ENCODE assay signal across 15 mouse cellular contexts in the genomic region with DNA sequence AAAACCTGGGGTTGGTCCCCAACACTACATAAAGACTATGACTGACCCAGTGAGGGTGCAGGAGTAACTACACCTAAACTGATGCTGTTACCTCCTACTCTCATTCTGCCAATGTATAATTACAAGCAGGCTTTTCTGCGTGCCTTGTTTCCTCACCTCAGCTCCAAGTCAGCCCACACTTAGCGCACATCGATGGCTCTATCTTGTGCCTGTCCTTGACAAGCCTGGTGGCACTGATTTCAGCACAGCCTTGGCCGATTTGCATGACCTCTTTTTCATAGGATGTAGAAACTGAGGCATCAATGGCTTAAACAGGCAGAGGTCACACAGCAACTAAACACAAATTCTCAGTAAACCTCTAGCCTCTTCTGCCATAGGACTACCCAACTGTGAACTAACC. TPM values are rescaled to one million over a fixed set of nuclear protein-coding genes. Genes with fewer than 3 reads are reported as not detected.
DNase-seq lines count a peak whose midpoint lies in the region; ATAC-seq and TF ChIP-seq lines count a peak whose summit lies in the region.
"Had no signal": no experiment of that assay in that cellular context is flagged by ENCODE, and none has a peak within 500 bp of the region (broad histone marks: within the 10 kb centered on the region; RNA-seq: fewer than 3 reads in every experiment).

No protein-coding gene starts in this region.

- WGBS in hindbrain, embryonic 15.5 days: 92% methylated on average over 4 of the region's 4 CpGs
- 88% methylated on average over 4 of the region's 4 CpGs for WGBS in hindbrain, embryonic 11.5 days
- WGBS in liver, embryonic 14.5 days (ENCODE audit: insufficient replicate concordance): 75% methylated on average over 4 of the region's 4 CpGs
- WGBS in heart, adult 2 months: 50% methylated on average over 4 of the region's 4 CpGs

- H3K79me2 ChIP-seq in CH12.LX (replicated peaks; ENCODE audit: control insufficient read depth, extremely low read depth, insufficient read depth, poor library complexity, severe bottlenecking): peaks cover 86% of the 10 kb centered on the region
- H3K79me2 ChIP-seq in heart, adult 2 months (replicated peaks; ENCODE audit: control insufficient read depth, insufficient read depth, low read length): peaks cover 17% of the 10 kb centered on the region

- peak overlapping the region; percentile 88; the same call in 1 of the 2 replicates for H3K4me2 ChIP-seq in hindbrain, embryonic 15.5 days
- H3K4me2 ChIP-seq in hindbrain, embryonic 11.5 days (replicated peaks; ENCODE audit: low read depth, low read length): no peak overlapping the region
- H3K4me2 ChIP-seq in CH12.LX (ENCODE audit: insufficient read depth, low read depth, poor library complexity, severe bottlenecking): peak overlapping the region; percentile 99
- peak overlapping the region; percentile 94 for H3K4me2 ChIP-seq in liver, embryonic 14.5 days (ENCODE audit: low read depth)

- no peak for ATAC-seq in hindbrain, embryonic 15.5 days (ENCODE audit: low FRiP score, low read depth)
- ATAC-seq in hindbrain, embryonic 11.5 days (ENCODE audit: low FRiP score): no peak
- no peak for ATAC-seq in liver, embryonic 14.5 days (ENCODE audit: insufficient read depth)
- ATAC-seq: intestine, embryonic 16.5 days had no signal

- dilution Hi-C loops in CH12.LX (cut with MboI; ENCODE audit: extremely low pct_ligation_motif_present, extremely low pct_unique_long_range_greater_than_20kb, low sequenced_read_pairs): no loop called here

- intact Hi-C loops in heart, adult 2 months (cut with DNase I): loop anchor here (2.0 to 5.0 kb wide), 3 partner anchors 16 to 98 kb away; a partner anchor contains a TSS

- DNase-seq in adrenal gland, adult 8-10 months: peak; percentile 45
- DNase-seq in adrenal gland, postnatal 14 days: no peak
- no peak for DNase-seq in hindbrain, embryonic 11.5 days (ENCODE audit: low spot score)
- DNase-seq in CH12.LX (ENCODE audit: extremely low read depth): no peak
- DNase-seq in liver, embryonic 14.5 days (ENCODE audit: low read depth in 3 of 3, low spot score in 3 of 3): no peak
- DNase-seq in lung, postnatal 4 days: no peak
- DNase-seq in heart, adult 2 months: no peak
- DNase-seq: kidney, postnatal 25 days; lung, adult 18-20 months; spleen, adult 18-20 months had no signal

- H3K9me3 ChIP-seq in hindbrain, embryonic 15.5 days: no peaks in the 10 kb centered on the region
- H3K9me3 ChIP-seq in hindbrain, embryonic 11.5 days (ENCODE audit: control insufficient read depth, low read length): no peaks in the 10 kb centered on the region
- no peaks in the 10 kb centered on the region for H3K9me3 ChIP-seq in CH12.LX (replicated peaks; ENCODE audit: low read length)
- H3K9me3 ChIP-seq in liver, embryonic 14.5 days (ENCODE audit: control insufficient read depth, low read length): no peaks in the 10 kb centered on the region

- in situ Hi-C loops in CH12.LX (cut with MboI; ENCODE audit: low pct_ligation_motif_present, low pct_unique_long_range_greater_than_20kb, low sequenced_read_pairs): no loop called here

- H3K4me3 ChIP-seq in hindbrain, embryonic 15.5 days: no peak overlapping the region
- no peak overlapping the region for H3K4me3 ChIP-seq in hindbrain, embryonic 11.5 days (ENCODE audit: low read depth, low read length)
- H3K4me3 ChIP-seq in CH12.LX (replicated peaks in 1 of 3; ENCODE audit: low read depth in 2 of 3, low read length in 2 of 3, poor library complexity in 1 of 3): peak overlapping the region in 2 of 3 experiments; percentile 8 to 74
- peak overlapping the region; percentile 91 to 99 for H3K4me3 ChIP-seq in liver, embryonic 14.5 days (ENCODE audit: insufficient read depth in 1 of 2, low read depth in 2 of 2, low read length in 2 of 2)
- H3K4me3 ChIP-seq in heart, adult 2 months: no peak overlapping the region

- no peaks in the 10 kb centered on the region for H3K27me3 ChIP-seq in hindbrain, embryonic 15.5 days
- no peaks in the 10 kb centered on the region for H3K27me3 ChIP-seq in hindbrain, embryonic 11.5 days (ENCODE audit: control insufficient read depth, insufficient read depth, low read length)
- no peaks in the 10 kb centered on the region for H3K27me3 ChIP-seq in CH12.LX (replicated peaks)
- no peaks in the 10 kb centered on the region for H3K27me3 ChIP-seq in liver, embryonic 14.5 days (ENCODE audit: control insufficient read depth, insufficient read depth, low read length)
- no peaks in the 10 kb centered on the region for H3K27me3 ChIP-seq in heart, adult 2 months (ENCODE audit: control insufficient read depth, insufficient read depth, low read length)

- no peak for TF ChIP-seq EP300 in CH12.LX (IDR thresholded peaks at IDR 0.05; ENCODE audit: low read length)
- TF ChIP-seq EP300 in liver, embryonic 14.5 days (IDR thresholded peaks at IDR 0.05; ENCODE audit: low read depth): no peak
- no peak for TF ChIP-seq EP300 in heart, adult 2 months (IDR thresholded peaks at IDR 0.05; ENCODE audit: insufficient read depth, low read depth, low read length)

- no peak overlapping the region; the same call in 1 of the 2 replicates for H3K9ac ChIP-seq in hindbrain, embryonic 15.5 days
- no peak overlapping the region for H3K9ac ChIP-seq in hindbrain, embryonic 11.5 days (ENCODE audit: low read depth, low read length)
- peak overlapping the region; percentile 99; the same call in 1 of the 2 replicates for H3K9ac ChIP-seq in CH12.LX (ENCODE audit: insufficient read depth, low read depth)
- peak overlapping the region; percentile 91 for H3K9ac ChIP-seq in liver, embryonic 14.5 days (replicated peaks)
- no peak overlapping the region for H3K9ac ChIP-seq in heart, adult 2 months (ENCODE audit: low read depth, low read length)

- no peak overlapping the region for H3K27ac ChIP-seq in hindbrain, embryonic 15.5 days (replicated peaks)
- H3K27ac ChIP-seq in hindbrain, embryonic 11.5 days (ENCODE audit: low read depth, low read length): no peak overlapping the region
- H3K27ac ChIP-seq in CH12.LX (ENCODE audit: insufficient read depth, low read depth): no peak overlapping the region
- peak overlapping the region; percentile 76 for H3K27ac ChIP-seq in liver, embryonic 14.5 days
- no peak overlapping the region for H3K27ac ChIP-seq in heart, adult 2 months

- TF ChIP-seq RAD21 in CH12.LX (IDR thresholded peaks at IDR 0.05; ENCODE audit: low read depth, low read length): no peak

- no peak for TF ChIP-seq POLR2A in CH12.LX (IDR thresholded peaks at IDR 0.05; ENCODE audit: low read depth, low read length)
- no peak for TF ChIP-seq POLR2A in heart, adult 2 months (IDR thresholded peaks at IDR 0.05; ENCODE audit: insufficient read depth, low read depth, low read length)

- no peaks in the 10 kb centered on the region for H3K36me3 ChIP-seq in hindbrain, embryonic 15.5 days
- H3K36me3 ChIP-seq in hindbrain, embryonic 11.5 days (ENCODE audit: control insufficient read depth, insufficient read depth, low read length): no peaks in the 10 kb centered on the region
- peaks cover 9 to 52% of the 10 kb centered on the region in 2 experiments for H3K36me3 ChIP-seq in CH12.LX (replicated peaks in 1 of 2; ENCODE audit: control insufficient read depth in 1 of 2, insufficient read depth in 1 of 2, low read length in 1 of 2)
- peaks cover 26% of the 10 kb centered on the region for H3K36me3 ChIP-seq in liver, embryonic 14.5 days (replicated peaks; ENCODE audit: control insufficient read depth, insufficient read depth, low read depth)
- H3K36me3 ChIP-seq in heart, adult 2 months (ENCODE audit: control insufficient read depth, insufficient read depth, low read length): peaks cover 8% of the 10 kb centered on the region

- peaks cover 49% of the 10 kb centered on the region for H3K4me1 ChIP-seq in hindbrain, embryonic 15.5 days (replicated peaks)
- no peaks in the 10 kb centered on the region; the same call in 1 of the 2 replicates for H3K4me1 ChIP-seq in hindbrain, embryonic 11.5 days (replicated peaks; ENCODE audit: control insufficient read depth, insufficient read depth, low read length)
- H3K4me1 ChIP-seq in CH12.LX (ENCODE audit: control insufficient read depth in 1 of 2, insufficient read depth in 2 of 2): peaks cover 31 to 68% of the 10 kb centered on the region in 2 experiments
- H3K4me1 ChIP-seq in liver, embryonic 14.5 days (replicated peaks; ENCODE audit: control insufficient read depth in 2 of 2, insufficient read depth in 2 of 2, low read length in 1 of 2): peaks cover 46 to 62% of the 10 kb centered on the region in 2 experiments
- peaks cover 34% of the 10 kb centered on the region for H3K4me1 ChIP-seq in heart, adult 2 months (ENCODE audit: control insufficient read depth, insufficient read depth, low read length)

- TF ChIP-seq CTCF in CH12.LX (conservative IDR thresholded peaks at IDR 0.05 in 1 of 2, IDR thresholded peaks at IDR 0.05 in 1 of 2; ENCODE audit: low read depth in 2 of 2, low read length in 2 of 2): no peak
- no peak for TF ChIP-seq CTCF in liver, embryonic 14.5 days (IDR thresholded peaks at IDR 0.05; ENCODE audit: low read depth)
- TF ChIP-seq CTCF in heart, adult 2 months (IDR thresholded peaks at IDR 0.05): no peak

TF ChIP-seq in CH12.LX, 34 proteins besides CTCF, POLR2A, EP300 and RAD21 (continues in another document):
- no peak for TF ChIP-seq RCOR1 (conservative IDR thresholded peaks at IDR 0.05; ENCODE audit: low read depth, low read length)

RNA-seq across cellular contexts. Expression of a gene that starts 54.1 kb away (rescaled TPM):
- total RNA-seq in adrenal gland, adult 8-10 months (2022): not detected
- total RNA-seq in adrenal gland, postnatal 14 days (2021): not detected in 2 replicates
- not detected in 2 replicates for polyA plus RNA-seq in hindbrain, embryonic 15.5 days (2015; fragmentation: Nextera tagmentation; extraction: Ambion mirVana)
- not detected in 2 replicates for polyA plus RNA-seq in hindbrain, embryonic 11.5 days (2014; fragmentation: Nextera tagmentation; extraction: Ambion mirVana)
- not detected in 2 replicates for total RNA-seq in CH12.LX (2012; rRNA removed)
- total RNA-seq in CH12.LX (2014; rRNA removed): not detected in 2 replicates
- not detected in 2 replicates for polyA plus RNA-seq in CH12.LX (2012; ENCODE audit: insufficient read length, low read depth)
- 0.07 TPM in 1 of 2 replicates, not detected in the other for polyA plus RNA-seq in liver, embryonic 14.5 days (2012; rRNA removed)
- not detected in 2 replicates for polyA plus RNA-seq in liver, embryonic 14.5 days (2014; fragmentation: Nextera tagmentation; extraction: Ambion mirVana)
- not detected for total RNA-seq in heart, adult 2 months (2021)
- polyA plus RNA-seq in heart, adult 2 months (2012; rRNA removed): 0.39 TPM in 1 of 2 replicates, not detected in the other
- total RNA-seq: gastrocnemius, adult 8-10 months; MEL had no signal
- polyA plus RNA-seq: heart, postnatal 0 days; intestine, embryonic 16.5 days had no signal

RNA-seq across cellular contexts. Expression of a gene that starts 57.4 kb away (rescaled TPM):
- total RNA-seq in adrenal gland, adult 8-10 months (2022): 100 to 1,000 TPM; 105 to 149 (median 127) TPM
- 104 and 117 TPM in 2 replicates for total RNA-seq in adrenal gland, postnatal 14 days (2021)
- polyA plus RNA-seq in hindbrain, embryonic 15.5 days (2015; fragmentation: Nextera tagmentation; extraction: Ambion mirVana): 29.2 TPM in 2 replicates
- polyA plus RNA-seq in hindbrain, embryonic 11.5 days (2014; fragmentation: Nextera tagmentation; extraction: Ambion mirVana): 36.9 and 51.9 TPM in 2 replicates
- total RNA-seq in CH12.LX (2012; rRNA removed) (113 and 140 TPM in 2 replicates), CH12.LX (2014; rRNA removed) (143 and 169 TPM in 2 replicates)
- 156 and 169 TPM in 2 replicates for polyA plus RNA-seq in CH12.LX (2012; ENCODE audit: insufficient read length, low read depth)
- 37.6 and 57.5 TPM in 2 replicates for polyA plus RNA-seq in liver, embryonic 14.5 days (2012; rRNA removed)
- polyA plus RNA-seq in liver, embryonic 14.5 days (2014; fragmentation: Nextera tagmentation; extraction: Ambion mirVana): 35.5 and 41.9 TPM in 2 replicates
- 10 to 100 TPM; 45.6 to 49.0 TPM for total RNA-seq in heart, adult 2 months (2021)
- 19.4 and 30.7 TPM in 2 replicates for polyA plus RNA-seq in heart, adult 2 months (2012; rRNA removed)

Comparison
In these comparisons a context has a peak if more than half of its experiments do, and no peak if none do; other contexts are left out.
1. H3K4me3 ChIP-seq: peak in CH12.LX (2 of 3) and liver, embryonic 14.5 days (2 of 2); none in hindbrain, embryonic 15.5 days (single experiment), hindbrain, embryonic 11.5 days (single experiment) and heart, adult 2 months (single experiment).
2. H3K9ac ChIP-seq: peak in CH12.LX (single experiment) and liver, embryonic 14.5 days (single experiment); none in hindbrain, embryonic 15.5 days (single experiment), hindbrain, embryonic 11.5 days (single experiment) and heart, adult 2 months (single experiment).